Mouse (Mus musculus) frontal cortex, postnatal 10 days (tissue): ENCODE measurements around the gene Tex33.
"Not testable (repeated sequence)": the region's sequence is repeated elsewhere in the genome, so short reads cannot be mapped to it uniquely, and the experiment has no call there.

Experiments used
- DNase-seq, 2 experiments: peaks; one replicate each; pipeline ENCODE4 v3.0.0; 2022; ENCODE audit warnings: low spot score in 2 of 2, mixed read lengths in 1 of 2

Gene Tex33

GRCm38 (mm10) chr15:78377859-78378258 is 17.9 kb downstream of the Tex33 start:
- DNase-seq = no peak

DNA sequence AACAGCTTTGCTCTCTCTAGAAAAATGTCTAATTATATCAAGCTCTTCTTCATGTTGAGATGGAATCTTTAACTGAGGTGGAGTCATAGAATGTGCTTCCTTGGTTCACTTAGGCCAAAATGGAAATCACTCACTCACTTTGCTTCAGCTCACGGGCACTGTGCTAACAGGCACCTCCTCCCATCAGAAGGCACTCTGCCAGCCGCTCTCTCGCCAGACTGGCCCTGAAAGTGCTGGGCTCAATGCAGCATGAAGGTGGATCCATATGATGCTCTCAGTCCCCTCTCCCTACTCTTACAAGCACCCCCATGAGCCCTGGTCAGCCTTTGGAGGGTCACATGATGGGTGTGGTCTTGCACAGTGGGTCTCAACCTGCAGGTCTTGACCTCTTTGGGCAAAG is 21.5 kb downstream of the Tex33 start:
- no peak for DNase-seq

GRCm38 (mm10) chr15:78372796-78373195 is 22.9 kb downstream of the Tex33 start:
- no peak for DNase-seq

- DNase-seq = peak; percentile 27 to 69
Measured at GRCm38 (mm10) chr15:78369641-78370040, 26.1 kb downstream of the Tex33 start.

DNA sequence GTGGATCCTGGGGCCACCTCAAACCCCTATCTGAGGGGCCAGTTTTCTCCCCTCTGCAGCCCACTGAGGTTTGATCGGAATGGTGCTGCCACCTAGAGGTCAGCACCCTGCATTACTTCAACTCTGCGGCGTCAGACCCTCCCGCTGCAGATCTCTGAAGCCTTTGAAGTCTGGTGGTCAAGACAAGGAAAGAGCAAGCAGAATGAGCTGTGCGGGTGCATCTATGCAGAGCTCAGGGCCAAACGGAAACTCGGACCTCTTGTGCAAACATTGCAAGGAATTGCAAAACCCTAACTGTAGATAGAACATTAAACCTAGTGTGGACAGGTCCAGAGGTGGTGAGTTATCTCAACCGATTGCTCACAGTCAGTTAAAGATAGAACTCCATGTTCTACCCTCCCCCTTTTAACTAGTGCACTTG is 26.8 kb downstream of the Tex33 start:
- DNase-seq = peak in 1 of 2 experiments; percentile 32

GRCm38 (mm10) chr15:78367811-78368210 is 27.9 kb downstream of the Tex33 start:
- no peak for DNase-seq

- DNase-seq = no peak
Measured at GRCm38 (mm10) chr15:78366875-78367274, 28.8 kb downstream of the Tex33 start.

DNA sequence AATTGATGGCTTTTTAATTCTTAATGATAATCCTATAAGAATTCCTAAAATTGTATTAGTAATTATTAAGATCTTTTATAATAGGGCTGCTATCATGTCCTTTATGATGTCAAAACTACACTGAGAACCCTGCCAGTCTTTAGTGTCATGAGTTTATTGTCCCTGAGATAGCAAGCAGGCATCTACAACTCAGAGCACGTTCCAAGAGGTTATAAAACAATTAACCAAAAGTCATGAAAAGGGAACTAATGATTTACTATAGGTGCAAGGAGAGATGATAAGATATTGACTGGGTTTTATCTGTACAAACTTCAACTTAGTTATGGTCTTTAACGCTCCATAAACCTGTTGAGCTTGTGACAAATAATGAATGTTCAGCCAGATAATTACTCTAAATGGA is 29.8 kb downstream of the Tex33 start:
- DNase-seq = no peak

DNA sequence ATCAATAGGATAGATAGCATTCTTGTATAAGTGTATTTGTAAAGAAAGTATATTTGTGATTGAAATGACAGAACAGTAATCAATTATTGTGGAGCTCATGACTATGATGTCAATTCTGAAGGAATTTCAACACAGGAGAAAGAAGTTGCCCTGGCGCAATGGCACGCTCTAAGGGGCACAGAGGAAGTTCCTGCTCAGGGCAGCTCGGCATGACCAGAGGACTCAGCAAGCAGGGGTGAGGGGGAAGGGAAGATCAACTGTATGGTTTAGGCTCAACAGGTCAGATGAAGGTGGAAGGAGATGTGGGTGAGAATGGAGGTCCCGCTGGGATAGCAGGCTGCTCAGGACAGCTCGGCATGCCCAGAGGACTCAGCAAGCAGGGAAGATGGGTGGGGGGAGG is 40.2 kb downstream of the Tex33 start:
- DNase-seq = no peak

- DNase-seq = peak in 1 of 2 experiments; percentile 41
Measured at GRCm38 (mm10) chr15:78354958-78355357, 40.8 kb downstream of the Tex33 start.

GRCm38 (mm10) chr15:78351586-78352165 is 44.0 kb downstream of the Tex33 start:
- DNase-seq = no peak

- no peak for DNase-seq
Measured at GRCm38 (mm10) chr15:78344567-78344966, 51.1 kb downstream of the Tex33 start.

GRCm38 (mm10) chr15:78343683-78344082 is 52.0 kb downstream of the Tex33 start:
- no peak for DNase-seq

DNA sequence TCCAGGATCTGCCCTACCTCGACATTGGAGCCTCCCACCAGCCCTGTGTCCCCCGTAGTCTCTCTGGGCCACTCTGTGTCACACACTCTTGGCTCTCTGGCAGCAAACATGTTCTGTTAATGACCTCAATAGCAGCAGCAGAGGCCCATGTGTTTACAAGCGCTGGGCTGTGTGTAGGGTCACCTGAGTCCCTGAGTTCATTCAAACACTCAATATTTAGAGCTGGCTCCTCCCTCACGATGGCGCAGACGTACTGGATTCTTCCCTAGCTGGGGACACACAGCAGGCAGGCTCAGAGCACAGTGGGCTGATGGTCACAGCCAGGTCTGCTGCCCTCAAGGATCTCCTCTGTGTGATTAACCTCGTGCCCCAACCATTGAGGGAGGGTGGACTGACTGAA is 54.8 kb downstream of the Tex33 start:
- DNase-seq = not testable (repeated sequence)

- DNase-seq = peak; percentile 25 to 47
Measured at GRCm38 (mm10) chr15:78339627-78340423, 55.9 kb downstream of the Tex33 start.

- no peak for DNase-seq
Measured at GRCm38 (mm10) chr15:78334380-78334779, 61.3 kb downstream of the Tex33 start.

DNA sequence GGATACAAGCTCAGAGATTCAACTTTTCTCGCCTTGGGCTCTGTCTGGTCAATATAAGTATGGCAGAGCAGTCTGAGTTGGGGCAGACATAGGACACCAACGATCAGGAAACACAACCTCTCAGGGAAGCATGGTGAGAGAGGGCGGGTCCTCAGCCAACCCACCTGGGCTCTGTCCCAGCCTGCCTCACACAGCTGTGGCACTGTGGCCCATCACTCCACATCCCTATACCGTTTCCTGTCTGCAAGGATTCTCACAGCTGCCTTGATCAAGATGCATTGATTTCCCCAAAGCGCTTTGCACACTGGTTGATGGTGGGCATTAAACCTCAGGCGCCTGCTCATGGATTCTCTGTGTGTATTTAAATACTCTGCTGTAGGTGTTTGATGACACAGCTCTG is 62.7 kb downstream of the Tex33 start:
- no peak for DNase-seq

GRCm38 (mm10) chr15:78331523-78332340 is 64.0 kb downstream of the Tex33 start:
- no peak for DNase-seq

DNA sequence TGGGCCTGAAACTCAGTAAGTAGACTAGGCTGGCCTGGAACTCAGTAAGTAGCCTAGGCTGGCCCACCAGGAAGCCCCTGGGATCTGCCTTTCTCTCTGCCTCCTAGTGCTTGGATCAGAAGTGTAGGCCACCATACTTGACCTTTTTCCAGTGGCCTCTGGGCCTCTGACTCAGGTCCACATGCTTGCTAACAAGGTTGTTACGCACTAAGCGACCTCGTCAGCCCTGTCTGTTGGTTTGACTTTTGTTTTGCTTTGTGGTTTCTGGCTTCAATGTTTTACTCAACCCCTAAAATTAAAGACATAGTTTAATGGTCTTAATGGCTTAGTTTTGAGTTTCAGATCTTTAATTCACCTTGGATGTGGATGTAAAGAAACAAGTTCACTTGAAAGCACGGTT is 65.0 kb downstream of the Tex33 start:
- no peak for DNase-seq

- not testable (repeated sequence) for DNase-seq
Measured at GRCm38 (mm10) chr15:78329972-78330371, 65.7 kb downstream of the Tex33 start.

DNA sequence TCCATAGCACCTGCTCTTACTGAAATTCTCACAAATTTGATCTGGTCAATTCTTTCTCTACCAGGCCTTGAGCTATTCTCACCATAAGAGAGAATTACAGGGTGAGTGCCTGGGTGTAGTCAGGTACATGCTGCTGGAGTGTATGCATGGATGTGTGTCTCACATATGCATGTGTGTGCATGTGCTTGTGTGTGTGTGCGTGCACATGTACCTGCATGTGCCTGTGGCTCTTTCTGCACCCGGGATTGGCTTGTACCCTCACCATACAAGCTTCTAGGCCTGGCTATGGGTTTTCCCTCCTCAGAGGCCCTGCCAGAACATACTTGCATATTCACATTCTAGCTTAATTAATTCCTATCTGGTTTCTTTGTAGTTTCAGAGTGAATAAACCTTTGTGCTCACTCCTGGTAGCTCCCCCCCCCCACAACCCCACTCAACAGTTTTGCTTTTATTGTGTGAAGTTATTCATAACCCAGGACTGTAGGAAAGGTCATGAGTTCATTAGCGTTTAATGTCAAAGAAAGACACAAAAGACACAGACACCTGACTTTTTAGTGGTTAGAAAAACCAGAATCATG is 67.1 kb downstream of the Tex33 start:
- DNase-seq = no peak
